ENCODE assay signal across 9 mouse cellular contexts in genomic region chr7:62085120-62085849, GRCm38 (mm10).
DNase-seq lines count a peak whose midpoint lies in the region; ATAC-seq lines count a peak whose summit lies in the region.
"Had no signal": no experiment of that assay in that cellular context is flagged by ENCODE, and none has a peak within 500 bp of the region (broad histone marks: within the 10 kb centered on the region; RNA-seq: fewer than 3 reads in every experiment).

No protein-coding gene starts in this region.

- H3K4me1 ChIP-seq in forebrain, embryonic 14.5 days (ENCODE audit: control insufficient read depth, insufficient read depth, low read length), result no peaks in the 10 kb centered on the region

- no peak overlapping the region for H3K27ac ChIP-seq in forebrain, embryonic 14.5 days (ENCODE audit: low read depth, low read length)

- H3K36me3 ChIP-seq in forebrain, embryonic 14.5 days (ENCODE audit: control insufficient read depth, insufficient read depth, low read length), result no peaks in the 10 kb centered on the region

- peak; percentile 97 for ATAC-seq in forebrain, embryonic 14.5 days
- ATAC-seq: Patski had no signal

- no peaks in the 10 kb centered on the region for H3K9me3 ChIP-seq in forebrain, embryonic 14.5 days (replicated peaks; ENCODE audit: control insufficient read depth, low read length)

- no peak overlapping the region for H3K4me3 ChIP-seq in forebrain, embryonic 14.5 days (ENCODE audit: low read depth, low read length)

- no peak overlapping the region for H3K4me2 ChIP-seq in forebrain, embryonic 14.5 days (ENCODE audit: low read length)

- peak; percentile 35 for DNase-seq in kidney, postnatal 10 days
- no peak for DNase-seq in kidney, postnatal 25 days
- DNase-seq in brain, embryonic 18.5 days (ENCODE audit: low read depth, low spot score), result peak; percentile 34
- DNase-seq in forebrain, embryonic 14.5 days (ENCODE audit: low spot score), result peak; percentile 84
- DNase-seq in lung, postnatal 36 days, result peak; percentile 50
- DNase-seq in B cell, adult 2 months, result no peak
- no peak for DNase-seq in testis, postnatal 10 days (ENCODE audit: low spot score)
- no peak for DNase-seq in adrenal gland, adult 2 months

- no peak overlapping the region for H3K9ac ChIP-seq in forebrain, embryonic 14.5 days (ENCODE audit: low read length)

- H3K27me3 ChIP-seq in forebrain, embryonic 14.5 days (replicated peaks; ENCODE audit: control insufficient read depth, insufficient read depth, low read length), result no peaks in the 10 kb centered on the region
- H3K27me3 ChIP-seq: Patski had no signal

Comparison
In these comparisons a context has a peak if more than half of its experiments do, and no peak if none do; other contexts are left out.
1. DNase-seq: peak in kidney, postnatal 10 days (single experiment), brain, embryonic 18.5 days (single experiment), forebrain, embryonic 14.5 days (single experiment) and lung, postnatal 36 days (single experiment); none in kidney, postnatal 25 days (0 of 2), B cell, adult 2 months (0 of 2), testis, postnatal 10 days (single experiment) and adrenal gland, adult 2 months (single experiment).